Mouse (Mus musculus) embryonic fibroblast, embryonic 13.5 days (primary cell): ENCODE measurements around the gene Lcn2.

ENCODE experiments used
- CTCF ChIP-seq: IDR thresholded peaks from 2 replicates; pipeline ENCODE4 v1.5.1; 2011; ENCODE audit warnings: mild to moderate bottlenecking, control low read depth, low read length, moderate library complexity, borderline replicate concordance; ENCODE audit not compliant: insufficient read depth
- POLR2A ChIP-seq: IDR thresholded peaks from 2 replicates; pipeline ENCODE4 v1.6.1; 2011; ENCODE audit warnings: low read depth, mild to moderate bottlenecking, control low read depth, low read length, moderate library complexity

- TF ChIP-seq POLR2A (no peak), CTCF (no peak)
Measured at GRCm38 (mm10) chr2:32390871-32391270, 2.8 kb upstream of the Lcn2 start.
